Mouse (Mus musculus): Measurements from ENCODE around the gene Exosc6. TPM values are rescaled to one million over a fixed set of nuclear protein-coding genes. Genes with fewer than 3 reads are reported as not detected.

Exosc6 gene
- polyA plus RNA-seq, 1 experiment from 2014 or later, result 10.8 TPM

GRCm38 (mm10) chr8:111055031-111055634 lies 1.0 kb upstream of the Exosc6 start:
- no peak overlapping the region for H3K4me3 ChIP-seq (ENCODE audit: low read depth, low read length)
- 90% methylated on average over 17 of the region's 17 CpGs for WGBS
- no peak for ATAC-seq (replicated peaks; ENCODE audit: low FRiP score)

DNA sequence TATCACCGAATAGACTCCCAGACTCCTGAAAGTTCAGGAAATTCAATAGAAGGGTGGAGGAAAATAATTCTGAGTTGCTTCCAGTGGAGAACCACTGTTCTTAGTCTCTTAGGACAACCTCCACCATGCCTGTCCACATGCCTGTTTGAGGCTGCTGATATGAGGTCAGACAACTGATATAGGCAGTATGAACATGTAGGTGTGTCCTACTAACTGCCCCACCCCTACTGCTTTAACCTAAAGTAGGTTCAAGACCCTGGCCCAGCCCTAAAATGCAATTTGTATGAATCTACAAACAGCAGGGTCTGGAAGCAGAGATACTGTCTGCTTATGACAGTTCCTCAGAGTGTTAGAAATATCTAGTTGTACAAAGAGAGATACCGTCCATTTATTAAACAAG lies 478 bp upstream of the Exosc6 start:
- Histone ChIP-seq H3K27me3 (ENCODE audit: control insufficient read depth, insufficient read depth, low read length) (no peaks in the 10 kb centered on the region), H3K36me3 (ENCODE audit: control insufficient read depth, insufficient read depth, low read length) (peaks cover 29% of the 10 kb centered on the region), H3K4me1 (replicated peaks; ENCODE audit: control insufficient read depth, insufficient read depth, low read length) (peaks cover 9% of the 10 kb centered on the region), H3K4me2 (ENCODE audit: low read depth, low read length, severe bottlenecking) (no peak overlapping the region), H3K27ac (ENCODE audit: low read depth, low read length) (no peak overlapping the region), H3K4me3 (ENCODE audit: low read depth, low read length) (peak overlapping the region; percentile 97; the same call in 1 of the 2 replicates), H3K9me3 (ENCODE audit: control insufficient read depth, low read length) (no peaks in the 10 kb centered on the region), H3K9ac (ENCODE audit: low read length) (no peak overlapping the region)
- no peak for DNase-seq (ENCODE audit: low spot score)
- peak; percentile 28 for ATAC-seq (replicated peaks; ENCODE audit: low FRiP score)
- WGBS, result 70% methylated on average over 2 of the region's 2 CpGs

More at GRCm38 (mm10) chr8:111055031-111055634, 1.0 kb upstream of the Exosc6 start:
- Histone ChIP-seq H3K36me3 (ENCODE audit: control insufficient read depth, insufficient read depth, low read length) (peaks cover 29% of the 10 kb centered on the region), H3K27ac (ENCODE audit: low read depth, low read length) (no peak overlapping the region), H3K4me2 (ENCODE audit: low read depth, low read length, severe bottlenecking) (no peak overlapping the region), H3K9ac (ENCODE audit: low read length) (no peak overlapping the region), H3K9me3 (ENCODE audit: control insufficient read depth, low read length) (no peaks in the 10 kb centered on the region), H3K4me1 (replicated peaks; ENCODE audit: control insufficient read depth, insufficient read depth, low read length) (peaks cover 9% of the 10 kb centered on the region), H3K27me3 (ENCODE audit: control insufficient read depth, insufficient read depth, low read length) (no peaks in the 10 kb centered on the region)
- no peak for DNase-seq (ENCODE audit: low spot score)

DNA sequence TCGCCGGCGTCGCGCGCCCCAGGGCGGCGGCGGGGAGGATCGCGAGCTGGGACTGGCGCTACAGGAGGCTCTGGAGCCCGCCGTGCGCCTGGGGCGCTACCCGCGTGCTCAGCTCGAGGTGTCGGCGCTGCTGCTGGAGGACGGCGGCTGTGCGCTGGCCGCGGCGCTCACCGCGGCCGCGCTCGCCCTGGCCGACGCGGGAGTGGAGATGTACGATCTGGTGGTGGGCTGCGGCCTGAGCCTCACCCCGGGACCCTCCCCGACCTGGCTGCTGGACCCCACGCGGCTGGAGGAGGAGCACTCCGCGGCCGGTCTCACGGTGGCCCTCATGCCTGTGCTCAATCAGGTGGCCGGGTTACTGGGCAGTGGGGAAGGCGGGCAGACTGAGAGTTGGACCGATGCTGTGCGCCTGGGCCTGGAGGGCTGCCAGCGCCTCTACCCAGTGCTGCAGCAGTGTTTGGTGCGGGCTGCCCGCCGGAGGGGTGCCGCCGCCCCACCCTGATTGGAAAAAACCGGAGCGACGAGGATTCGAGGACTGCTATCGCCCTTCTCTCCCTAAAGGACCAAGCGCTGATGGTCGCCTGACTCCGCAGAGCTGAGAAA lies 653 bp downstream of the Exosc6 start:
- Histone ChIP-seq H3K4me2 (ENCODE audit: low read depth, low read length, severe bottlenecking) (peak overlapping the region; percentile 97), H3K4me3 (ENCODE audit: low read depth, low read length) (peak overlapping the region; percentile 97), H3K27me3 (ENCODE audit: control insufficient read depth, insufficient read depth, low read length) (no peaks in the 10 kb centered on the region), H3K9ac (ENCODE audit: low read length) (peak overlapping the region; percentile 90), H3K4me1 (replicated peaks; ENCODE audit: control insufficient read depth, insufficient read depth, low read length) (peaks cover 9% of the 10 kb centered on the region), H3K9me3 (ENCODE audit: control insufficient read depth, low read length) (no peaks in the 10 kb centered on the region), H3K27ac (ENCODE audit: low read depth, low read length) (peak overlapping the region; percentile 66), H3K36me3 (ENCODE audit: control insufficient read depth, insufficient read depth, low read length) (peaks cover 29% of the 10 kb centered on the region)
- ATAC-seq (replicated peaks; ENCODE audit: low FRiP score), result peak; percentile 66
- WGBS, result under 1% methylated on average over 61 of the region's 63 CpGs
- DNase-seq (ENCODE audit: low spot score), result peak; percentile 71

DNA sequence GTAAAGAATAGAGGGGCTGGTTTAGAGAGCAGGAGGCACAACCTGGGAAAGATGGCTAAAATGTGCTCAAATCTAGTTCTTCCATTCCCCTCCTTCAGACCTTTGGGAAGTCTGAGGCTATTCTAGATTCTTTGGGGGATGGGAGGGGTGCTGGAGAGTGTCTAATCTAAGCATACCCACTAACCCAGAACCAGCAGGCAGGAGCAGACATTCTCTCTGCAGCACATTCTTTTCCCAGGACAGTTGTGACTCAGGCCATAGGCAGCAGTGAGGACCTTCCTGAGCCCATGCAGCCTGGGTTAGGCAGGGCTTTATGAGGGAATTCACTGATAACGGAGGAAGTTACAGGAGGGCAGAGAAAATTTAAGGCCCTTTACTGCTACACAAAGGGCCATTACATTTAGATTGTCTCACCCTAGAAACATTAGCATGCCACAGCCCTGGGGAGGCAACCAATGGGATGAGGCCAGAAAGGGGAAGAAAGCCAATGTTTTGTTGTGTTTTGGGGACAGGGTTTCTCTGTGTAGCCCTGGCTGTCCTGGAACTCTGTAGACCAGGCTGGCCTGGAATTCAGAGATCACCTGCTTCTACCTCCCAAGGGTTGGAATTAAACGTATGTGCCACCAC lies 2.9 kb downstream of the Exosc6 start:
- DNase-seq (ENCODE audit: low spot score) (no peak), ATAC-seq (replicated peaks; ENCODE audit: low FRiP score) (no peak)
- Histone ChIP-seq H3K9me3 (ENCODE audit: control insufficient read depth, low read length) (no peaks in the 10 kb centered on the region), H3K36me3 (ENCODE audit: control insufficient read depth, insufficient read depth, low read length) (peaks cover 13% of the 10 kb centered on the region), H3K27ac (ENCODE audit: low read depth, low read length) (no peak overlapping the region), H3K9ac (ENCODE audit: low read length) (no peak overlapping the region), H3K4me3 (ENCODE audit: low read depth, low read length) (no peak overlapping the region), H3K4me2 (ENCODE audit: low read depth, low read length, severe bottlenecking) (no peak overlapping the region), H3K27me3 (ENCODE audit: control insufficient read depth, insufficient read depth, low read length) (no peaks in the 10 kb centered on the region), H3K4me1 (replicated peaks; ENCODE audit: control insufficient read depth, insufficient read depth, low read length) (peaks cover 9% of the 10 kb centered on the region)
- WGBS, result 79% methylated on average over 2 of the region's 2 CpGs

GRCm38 (mm10) chr8:111061688-111062071 lies 5.5 kb downstream of the Exosc6 start:
- 0 out of 2 replicates have a peak, but pooled peaks have one; percentile 0 for ATAC-seq (replicated peaks; ENCODE audit: low FRiP score)
- H3K36me3 ChIP-seq (ENCODE audit: control insufficient read depth, insufficient read depth, low read length), result no peaks in the 10 kb centered on the region
- no peak for DNase-seq (ENCODE audit: low spot score)
- H3K4me3 ChIP-seq (ENCODE audit: low read depth, low read length), result peak overlapping the region; percentile 66
- peak overlapping the region; percentile 66 for H3K27ac ChIP-seq (ENCODE audit: low read depth, low read length)
- peak overlapping the region; percentile 78 for H3K4me2 ChIP-seq (ENCODE audit: low read depth, low read length, severe bottlenecking)
- H3K4me1 ChIP-seq (replicated peaks; ENCODE audit: control insufficient read depth, insufficient read depth, low read length), result peaks cover 9% of the 10 kb centered on the region
- no peaks in the 10 kb centered on the region for H3K27me3 ChIP-seq (ENCODE audit: control insufficient read depth, insufficient read depth, low read length)
- H3K9me3 ChIP-seq (ENCODE audit: control insufficient read depth, low read length), result no peaks in the 10 kb centered on the region
- peak overlapping the region; percentile 70 for H3K9ac ChIP-seq (ENCODE audit: low read length)
- WGBS, result under 1% methylated on average over 14 of the region's 14 CpGs

DNA sequence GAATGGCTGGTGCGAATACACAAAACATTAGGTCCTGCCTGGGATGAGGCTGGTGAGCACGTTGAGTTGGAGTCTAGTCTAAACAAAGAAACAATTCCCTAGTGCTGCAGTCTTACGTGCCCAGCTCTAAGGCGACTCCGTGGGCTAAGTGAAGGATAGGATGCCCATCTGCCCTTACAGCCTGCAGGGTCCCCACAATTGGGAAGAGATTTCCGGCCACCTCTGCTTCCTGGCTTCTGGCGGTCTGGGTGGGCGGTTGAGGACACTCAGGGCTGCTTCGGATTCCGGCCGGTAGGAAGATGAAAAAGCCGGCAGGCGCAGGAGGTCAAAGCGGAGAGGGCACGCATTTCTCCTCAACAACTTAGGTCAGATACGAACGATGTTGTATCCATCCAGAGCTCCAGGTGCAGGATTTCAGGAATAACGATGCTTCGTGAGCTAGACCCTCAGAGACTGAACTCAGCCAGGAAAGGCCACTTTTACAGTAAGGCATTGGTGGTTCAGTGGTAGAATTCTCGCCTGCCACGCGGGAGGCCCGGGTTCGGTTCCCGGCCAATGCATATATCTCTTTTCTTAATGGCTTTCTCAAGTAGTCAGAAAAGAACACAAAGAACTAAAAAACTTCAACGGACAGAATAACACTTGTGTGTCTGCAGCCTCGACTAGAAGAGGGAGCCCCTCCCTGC lies 6.1 kb downstream of the Exosc6 start:
- Histone ChIP-seq H3K4me1 (replicated peaks; ENCODE audit: control insufficient read depth, insufficient read depth, low read length) (peaks cover 7% of the 10 kb centered on the region), H3K27me3 (ENCODE audit: control insufficient read depth, insufficient read depth, low read length) (no peaks in the 10 kb centered on the region)
- under 1% methylated on average over 27 of the region's 27 CpGs for WGBS

DNA sequence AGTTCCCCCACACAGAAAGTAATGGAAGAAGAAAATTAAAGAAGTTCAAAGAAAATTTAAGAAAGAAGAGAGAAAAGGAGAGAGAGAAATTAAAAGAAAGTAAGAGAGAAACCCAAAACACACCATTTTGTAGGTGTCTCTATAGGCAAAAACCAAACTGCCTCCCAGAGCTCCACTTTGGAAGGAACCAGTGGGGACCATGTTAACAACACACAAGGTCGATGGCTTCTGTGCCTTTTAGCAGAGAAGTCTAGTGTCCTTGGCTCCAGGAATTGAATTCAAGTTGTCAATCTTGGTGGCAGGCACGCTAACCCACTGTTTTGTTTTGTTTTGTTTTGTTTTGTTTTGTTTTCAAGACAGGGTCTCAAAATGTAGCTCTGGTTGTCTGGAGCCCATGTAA lies 6.8 kb downstream of the Exosc6 start:
- Histone ChIP-seq H3K4me1 (replicated peaks; ENCODE audit: control insufficient read depth, insufficient read depth, low read length) (peaks cover 2% of the 10 kb centered on the region; the same call in 1 of the 2 replicates), H3K36me3 (ENCODE audit: control insufficient read depth, insufficient read depth, low read length) (no peaks in the 10 kb centered on the region), H3K9ac (ENCODE audit: low read length) (no peak overlapping the region), H3K27ac (ENCODE audit: low read depth, low read length) (no peak overlapping the region), H3K4me3 (ENCODE audit: low read depth, low read length) (peak overlapping the region; percentile 66; the same call in 1 of the 2 replicates), H3K9me3 (ENCODE audit: control insufficient read depth, low read length) (no peaks in the 10 kb centered on the region), H3K27me3 (ENCODE audit: control insufficient read depth, insufficient read depth, low read length) (no peaks in the 10 kb centered on the region), H3K4me2 (ENCODE audit: low read depth, low read length, severe bottlenecking) (peak overlapping the region; percentile 12; the same call in 1 of the 2 replicates)
- no peak for ATAC-seq (replicated peaks; ENCODE audit: low FRiP score)
- WGBS, result 61% methylated on average over 2 of the region's 2 CpGs
- DNase-seq (ENCODE audit: low spot score), result no peak

More for the DNA sequence above, 6.1 kb downstream of the Exosc6 start:
- DNase-seq (ENCODE audit: low spot score) (peak; percentile 95), ATAC-seq (replicated peaks; ENCODE audit: low FRiP score) (peak; percentile 93)
- Histone ChIP-seq H3K27ac (ENCODE audit: low read depth, low read length) (peak overlapping the region; percentile 66), H3K9ac (ENCODE audit: low read length) (peak overlapping the region; percentile 70), H3K4me2 (ENCODE audit: low read depth, low read length, severe bottlenecking) (peak overlapping the region; percentile 78), H3K36me3 (ENCODE audit: control insufficient read depth, insufficient read depth, low read length) (no peaks in the 10 kb centered on the region), H3K9me3 (ENCODE audit: control insufficient read depth, low read length) (no peaks in the 10 kb centered on the region), H3K4me3 (ENCODE audit: low read depth, low read length) (peak overlapping the region; percentile 66)

DNA sequence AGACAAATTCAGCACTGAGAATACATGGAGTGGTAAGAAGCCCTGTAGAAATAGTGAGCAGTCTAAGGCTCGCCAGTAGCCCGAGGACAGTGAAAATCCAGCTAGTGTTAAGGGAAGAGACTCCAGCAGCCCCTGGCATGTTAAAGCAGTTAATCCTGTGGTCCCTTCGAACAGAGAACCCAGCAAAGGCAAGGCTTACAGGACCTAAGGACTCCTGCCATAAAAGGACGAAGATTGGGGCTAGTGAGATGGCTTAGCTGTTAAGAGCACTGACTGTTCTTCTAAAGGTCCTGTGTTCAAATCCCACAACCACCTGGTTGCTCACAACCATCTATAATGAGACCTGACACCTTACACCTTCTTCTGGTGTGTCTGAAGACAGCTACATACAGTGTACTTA lies 10.2 kb downstream of the Exosc6 start:
- ATAC-seq (replicated peaks; ENCODE audit: low FRiP score), result no peak
- no peak for DNase-seq (ENCODE audit: low spot score)
- Histone ChIP-seq H3K4me2 (ENCODE audit: low read depth, low read length, severe bottlenecking) (no peak overlapping the region), H3K27me3 (ENCODE audit: control insufficient read depth, insufficient read depth, low read length) (no peaks in the 10 kb centered on the region), H3K36me3 (ENCODE audit: control insufficient read depth, insufficient read depth, low read length) (no peaks in the 10 kb centered on the region), H3K9ac (ENCODE audit: low read length) (no peak overlapping the region), H3K4me3 (ENCODE audit: low read depth, low read length) (no peak overlapping the region), H3K4me1 (replicated peaks; ENCODE audit: control insufficient read depth, insufficient read depth, low read length) (no peaks in the 10 kb centered on the region; the same call in 1 of the 2 replicates), H3K9me3 (ENCODE audit: control insufficient read depth, low read length) (no peaks in the 10 kb centered on the region), H3K27ac (ENCODE audit: low read depth, low read length) (no peak overlapping the region)
- WGBS, result 72% methylated on average over 4 of the region's 4 CpGs

All from forebrain, embryonic 11.5 days (tissue).